In the genomic region with DNA sequence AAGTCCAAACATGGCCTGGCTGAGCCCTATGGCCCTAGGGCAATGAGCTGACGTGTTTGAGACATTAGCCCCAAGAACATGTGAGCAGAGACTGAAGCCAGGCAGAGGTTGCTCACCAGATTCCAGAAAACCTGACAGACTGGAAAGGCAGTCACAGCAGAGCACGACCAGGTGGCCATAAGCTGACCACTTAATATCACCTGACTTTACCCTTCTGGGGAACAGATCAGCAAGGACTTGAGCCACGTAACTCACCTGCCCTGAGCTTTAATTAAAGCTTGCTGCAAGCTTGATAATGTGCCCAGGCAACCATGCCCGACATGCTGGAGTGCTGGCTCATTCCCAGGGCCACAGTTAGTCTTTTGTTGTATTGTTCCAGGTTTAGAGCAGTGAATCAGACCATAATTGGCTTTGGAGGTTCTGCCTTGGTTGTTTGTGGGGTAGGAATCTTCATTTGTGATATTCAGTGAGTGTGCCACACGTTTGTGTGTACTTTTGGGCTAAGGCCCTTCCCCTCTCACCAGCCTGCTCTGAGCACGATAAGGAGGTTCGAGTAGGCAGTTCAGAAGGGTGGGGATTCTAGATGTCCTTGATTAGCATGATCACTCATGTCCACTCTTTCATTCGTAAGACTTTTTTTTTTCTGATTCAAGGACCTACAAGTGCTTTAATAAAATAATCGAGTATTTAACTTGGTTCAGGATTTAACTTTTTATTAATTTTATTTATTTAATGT, we compare ENCODE assay signal across 9 mouse cellular contexts. TPM values are rescaled to one million over a fixed set of nuclear protein-coding genes. Genes with fewer than 3 reads are reported as not detected.
DNase-seq lines count a peak whose midpoint lies in the region; ATAC-seq and TF ChIP-seq lines count a peak whose summit lies in the region.
"Had no signal": no experiment of that assay in that cellular context is flagged by ENCODE, and none has a peak within 500 bp of the region (broad histone marks: within the 10 kb centered on the region; RNA-seq: fewer than 3 reads in every experiment).

No protein-coding gene starts in this region.

- H3K4me2 ChIP-seq in intestine, embryonic 15.5 days (replicated peaks): no peak overlapping the region
- H3K4me2 ChIP-seq in liver, embryonic 16.5 days (ENCODE audit: low read depth, low read length): peak overlapping the region; percentile 33

- intact Hi-C loops in gastrocnemius, adult 2 months (cut with DNase I): no loop called here
- intact Hi-C loops in gastrocnemius, postnatal 14 days (cut with DNase I; ENCODE audit: low total_unique reads): no loop called here

- no peak for TF ChIP-seq CTCF in gastrocnemius, adult 2 months (IDR thresholded peaks at IDR 0.05)

- peak overlapping the region; percentile 10; the same call in 1 of the 2 replicates for H3K27ac ChIP-seq in gastrocnemius, adult 2 months
- H3K27ac ChIP-seq in intestine, embryonic 15.5 days: no peak overlapping the region
- H3K27ac ChIP-seq in liver, embryonic 16.5 days (ENCODE audit: low read length): peak overlapping the region; percentile 63

- H3K4me3 ChIP-seq in gastrocnemius, adult 2 months: no peak overlapping the region
- no peak overlapping the region for H3K4me3 ChIP-seq in intestine, embryonic 15.5 days (replicated peaks)
- no peak overlapping the region for H3K4me3 ChIP-seq in liver, embryonic 16.5 days (ENCODE audit: low read depth, low read length)
- H3K4me3 ChIP-seq: erythroblast, embryonic 14.5 days had no signal

- DNase-seq in gastrocnemius, adult 2 months: no peak
- no peak for DNase-seq in gastrocnemius, postnatal 14 days
- peak; percentile 34 for DNase-seq in c-Kit-positive CD71-positive TER-119-negative erythroid progenitor cells, embryonic 14.5 days (ENCODE audit: low read depth)
- no peak for DNase-seq in frontal cortex, postnatal 14 days (ENCODE audit: low spot score in 2 of 2)
- no peak for DNase-seq in right cerebral cortex, postnatal 10 days (ENCODE audit: low spot score in 2 of 2)

- 65% methylated on average over 9 of the region's 9 CpGs for WGBS in intestine, embryonic 15.5 days
- WGBS in liver, embryonic 16.5 days (ENCODE audit: insufficient replicate concordance): 33% methylated on average over 9 of the region's 9 CpGs

- peak; percentile 41; the same call in 1 of the 2 replicates for ATAC-seq in intestine, embryonic 15.5 days
- ATAC-seq in liver, embryonic 16.5 days (ENCODE audit: low read depth): peak; percentile 92
- ATAC-seq in CD4-positive, CD25-positive, alpha-beta regulatory T cell, adult 4 months: no peak

- no peak overlapping the region for H3K9ac ChIP-seq in intestine, embryonic 15.5 days
- H3K9ac ChIP-seq in liver, embryonic 16.5 days (ENCODE audit: low read depth, low read length): 0 out of 2 replicates have a peak overlapping the region, but pooled peaks have one; percentile 10

- no peaks in the 10 kb centered on the region for H3K27me3 ChIP-seq in intestine, embryonic 15.5 days (replicated peaks)
- H3K27me3 ChIP-seq in liver, embryonic 16.5 days (ENCODE audit: control insufficient read depth, insufficient read depth, low read depth, low read length): no peaks in the 10 kb centered on the region

- H3K9me3 ChIP-seq in intestine, embryonic 15.5 days: no peaks in the 10 kb centered on the region
- H3K9me3 ChIP-seq in liver, embryonic 16.5 days (replicated peaks; ENCODE audit: control insufficient read depth, low read length): no peaks in the 10 kb centered on the region

- H3K4me1 ChIP-seq in intestine, embryonic 15.5 days (replicated peaks): no peaks in the 10 kb centered on the region
- peaks cover 11% of the 10 kb centered on the region for H3K4me1 ChIP-seq in liver, embryonic 16.5 days (ENCODE audit: control insufficient read depth, low read depth, low read length)

- H3K36me3 ChIP-seq in intestine, embryonic 15.5 days: no peaks in the 10 kb centered on the region
- H3K36me3 ChIP-seq in liver, embryonic 16.5 days (ENCODE audit: control insufficient read depth, insufficient read depth): no peaks in the 10 kb centered on the region

RNA-seq across cellular contexts. Expression of a gene that starts 52.1 kb away (rescaled TPM):
- total RNA-seq in gastrocnemius, adult 2 months (2021): 10 to 100 TPM; 13.0 to 22.2 TPM
- total RNA-seq in gastrocnemius, postnatal 14 days (2021): 10 to 100 TPM; 15.1 to 15.5 TPM
- 13.2 and 14.3 TPM in 2 replicates for polyA plus RNA-seq in intestine, embryonic 15.5 days (2015; fragmentation: Nextera tagmentation; extraction: Ambion mirVana)
- polyA plus RNA-seq in liver, embryonic 16.5 days (2015; fragmentation: Nextera tagmentation; extraction: Ambion mirVana): 9.4 and 11.3 TPM in 2 replicates
- 10 to 100 TPM; 36.8 to 37.5 TPM for polyA plus RNA-seq in CD4-positive, CD25-positive, alpha-beta regulatory T cell, adult 4 months (2017; shearing (Covaris generic))
